In genomic region chr4:53452976-53453889, GRCm38 (mm10) we compare ENCODE assay signal across 16 mouse cellular contexts. TPM values are rescaled to one million over a fixed set of nuclear protein-coding genes. Genes with fewer than 3 reads are reported as not detected.
A peak's percentile ranks its signal among the peaks of the same experiment; 100 is the strongest.
DNase-seq lines count a peak whose midpoint lies in the region; ATAC-seq and TF ChIP-seq lines count a peak whose summit lies in the region.
"Had no signal": no experiment of that assay in that cellular context is flagged by ENCODE, and none has a peak within 500 bp of the region (broad histone marks: within the 10 kb centered on the region; RNA-seq: fewer than 3 reads in every experiment).

No protein-coding gene starts in this region.

- intact Hi-C loops in gastrocnemius, adult 2 months (cut with DNase I): loop anchor here (5.0 kb wide), 1 partner anchor 71 kb away; no protein-coding TSS in a partner anchor

- 46% methylated on average over 10 of the region's 10 CpGs for WGBS in heart, postnatal 0 days
- WGBS in intestine, embryonic 14.5 days: 42% methylated on average over 10 of the region's 10 CpGs

- H3K9ac ChIP-seq in heart, postnatal 0 days (replicated peaks; ENCODE audit: low read depth, low read length): no peak overlapping the region
- no peak overlapping the region for H3K9ac ChIP-seq in intestine, embryonic 14.5 days (ENCODE audit: low read length)
- H3K9ac ChIP-seq: embryonic facial prominence, embryonic 15.5 days; liver, embryonic 14.5 days; neural tube, embryonic 12.5 days had no signal

- H3K27ac ChIP-seq in gastrocnemius, adult 2 months: 0 out of 2 replicates have a peak overlapping the region, but pooled peaks have one; percentile 17
- peak overlapping the region; percentile 26; the same call in 1 of the 2 replicates for H3K27ac ChIP-seq in heart, postnatal 0 days (ENCODE audit: low read depth)
- H3K27ac ChIP-seq in intestine, embryonic 14.5 days (ENCODE audit: low read depth): peak overlapping the region; percentile 55
- H3K27ac ChIP-seq: embryonic facial prominence, embryonic 15.5 days; left cerebral cortex, adult 2 months; liver, embryonic 14.5 days; neural tube, embryonic 12.5 days had no signal

- TF ChIP-seq CTCF in gastrocnemius, adult 2 months (IDR thresholded peaks at IDR 0.05): no peak
- no peak for TF ChIP-seq CTCF in heart, postnatal 0 days (IDR thresholded peaks at IDR 0.05; ENCODE audit: low read depth)

- H3K27me3 ChIP-seq in heart, postnatal 0 days (ENCODE audit: control insufficient read depth, insufficient read depth, low read length): no peaks in the 10 kb centered on the region
- no peaks in the 10 kb centered on the region for H3K27me3 ChIP-seq in intestine, embryonic 14.5 days (replicated peaks; ENCODE audit: control insufficient read depth, insufficient read depth, low read length)
- H3K27me3 ChIP-seq: embryonic facial prominence, embryonic 15.5 days; neural tube, embryonic 12.5 days had no signal

- H3K4me1 ChIP-seq in heart, postnatal 0 days (ENCODE audit: control insufficient read depth, insufficient read depth): peaks cover 29% of the 10 kb centered on the region
- peaks cover 15% of the 10 kb centered on the region for H3K4me1 ChIP-seq in intestine, embryonic 14.5 days (replicated peaks; ENCODE audit: control insufficient read depth, insufficient read depth, low read length)

- no peak overlapping the region for H3K4me3 ChIP-seq in gastrocnemius, adult 2 months
- H3K4me3 ChIP-seq in heart, postnatal 0 days (ENCODE audit: low read depth, low read length): no peak overlapping the region
- H3K4me3 ChIP-seq in intestine, embryonic 14.5 days (ENCODE audit: low read depth, low read length): no peak overlapping the region
- H3K4me3 ChIP-seq: embryonic facial prominence, embryonic 15.5 days; left cerebral cortex, adult 2 months; neural tube, embryonic 12.5 days had no signal

- no peaks in the 10 kb centered on the region for H3K9me3 ChIP-seq in heart, postnatal 0 days (replicated peaks; ENCODE audit: control insufficient read depth, low read length)
- H3K9me3 ChIP-seq in intestine, embryonic 14.5 days (ENCODE audit: control insufficient read depth, low read length): no peaks in the 10 kb centered on the region
- H3K9me3 ChIP-seq: embryonic facial prominence, embryonic 15.5 days; neural tube, embryonic 12.5 days had no signal

- no peak for TF ChIP-seq EP300 in heart, postnatal 0 days (IDR thresholded peaks at IDR 0.05; ENCODE audit: low read depth)

- ATAC-seq in heart, postnatal 0 days (ENCODE audit: insufficient read depth, low read depth): peak; percentile 33; the same call in 1 of the 2 replicates
- ATAC-seq in intestine, embryonic 14.5 days (replicated peaks; ENCODE audit: low FRiP score, low TSS enrichment, low read depth): no peak; the same call in 1 of the 2 replicates
- ATAC-seq: lung, postnatal 0 days had no signal

- no peak for DNase-seq in gastrocnemius, adult 2 months
- DNase-seq in gastrocnemius, adult 8-10 months (ENCODE audit: low spot score in 2 of 2): no peak
- no peak for DNase-seq in heart, postnatal 0 days (ENCODE audit: low spot score)
- DNase-seq in heart, postnatal 4 days: no peak
- peak; percentile 50 for DNase-seq in 3T3-L1 (ENCODE audit: low read depth, low spot score)
- no peak for DNase-seq in intestine, embryonic 14.5 days (ENCODE audit: low spot score)
- no peak for DNase-seq in right cerebral cortex, adult 2 months (ENCODE audit: low spot score in 2 of 2)
- no peak for DNase-seq in cerebellum, postnatal 4 days (ENCODE audit: low spot score in 2 of 2)
- DNase-seq: cerebellum, adult 11 months; cerebellum, postnatal 36 days; thymus, postnatal 14 days had no signal

- H3K36me3 ChIP-seq in heart, postnatal 0 days (replicated peaks; ENCODE audit: control insufficient read depth, insufficient read depth, low read length): no peaks in the 10 kb centered on the region
- no peaks in the 10 kb centered on the region for H3K36me3 ChIP-seq in intestine, embryonic 14.5 days (ENCODE audit: control insufficient read depth, insufficient read depth, low read length)
- H3K36me3 ChIP-seq: embryonic facial prominence, embryonic 15.5 days; neural tube, embryonic 12.5 days had no signal

- H3K4me2 ChIP-seq in heart, postnatal 0 days (ENCODE audit: low read depth, low read length): no peak overlapping the region
- H3K4me2 ChIP-seq in intestine, embryonic 14.5 days (ENCODE audit: low read length): no peak overlapping the region
- H3K4me2 ChIP-seq: embryonic facial prominence, embryonic 15.5 days; neural tube, embryonic 12.5 days had no signal

RNA-seq across cellular contexts. Expression of gene Slc44a1, which starts 13.0 kb away (rescaled TPM):
- 10 to 100 TPM; 15.8 to 17.7 TPM for total RNA-seq in gastrocnemius, adult 2 months (2021)
- 10 to 100 TPM; 14.7 to 21.4 (median 18.0) TPM for total RNA-seq in gastrocnemius, adult 8-10 months (2022)
- total RNA-seq in heart, postnatal 0 days (2014; rRNA removed; ENCODE audit: low replicate concordance): 34.4 and 37.1 TPM in 2 replicates
- 15.4 and 15.7 TPM in 2 replicates for polyA plus RNA-seq in heart, postnatal 0 days (2015; fragmentation: Nextera tagmentation; extraction: Ambion mirVana)
- 10 to 100 TPM; 40.9 to 43.2 TPM for total RNA-seq in heart, postnatal 4 days (2021)
- polyA plus RNA-seq in intestine, embryonic 14.5 days (2014; fragmentation: Nextera tagmentation; extraction: Ambion mirVana): 64.5 and 75.1 TPM in 2 replicates
